Mouse (Mus musculus) CH12.LX (cell line): Measurements from ENCODE around the gene B3gntl1.

Experiments
- CTCF ChIP-seq, 2 experiments: IDR thresholded peaks in 1 of 2; conservative IDR thresholded peaks in 1 of 2; 2 replicates each; pipeline ENCODE4 v1.5.1; 2011 to 2012; ENCODE audit warnings: low read depth in 2 of 2, low read length in 2 of 2, improper control_type of control experiment in 1 of 2, inconsistent platforms in 1 of 2, mild to moderate bottlenecking in 1 of 2, moderate library complexity in 1 of 2
- MAFK ChIP-seq: IDR thresholded peaks from 2 replicates; pipeline ENCODE4 v1.6.1; 2011; ENCODE audit warnings: low read length, improper control_type of control experiment; ENCODE audit not compliant: insufficient replicate concordance
- USF1 ChIP-seq: IDR thresholded peaks from 2 replicates; pipeline ENCODE4 v1.6.1; 2014; ENCODE audit warnings: low read depth, mild to moderate bottlenecking, inconsistent platforms, low read length, improper control_type of control experiment

GRCm38 (mm10) chr11:121655166-121655806, 17.7 kb downstream of the B3gntl1 start:
- TF ChIP-seq USF1 (no peak), MAFK (no peak), CTCF (conservative IDR thresholded peaks at IDR 0.05 in 1 of 2, IDR thresholded peaks at IDR 0.05 in 1 of 2; ENCODE audit: low read depth in 2 of 2, low read length in 2 of 2) (no peak)
